Mouse (Mus musculus) thymus, adult 2 months (tissue): ENCODE measurements around the gene Otulinl. TPM values are rescaled to one million over a fixed set of nuclear protein-coding genes. Genes with fewer than 3 reads are reported as not detected.
A peak's percentile ranks its signal among the peaks of the same experiment; 100 is the strongest.

Experiments
- DNase-seq: peaks from one replicate; pipeline ENCODE4 v3.0.0; 2021
- H3K27ac ChIP-seq: fragments of 200-500 bp; 2 replicates; pipeline ENCODE4 v1.5.1; 2012; ENCODE audit warnings: low read length, control low read depth; ENCODE audit not compliant: control insufficient read depth, insufficient read depth
- H3K27me3 ChIP-seq: fragments of 200-500 bp; 2 replicates; pipeline ENCODE4 v1.6.1; 2012; ENCODE audit warnings: mild to moderate bottlenecking, low read length, moderate library complexity, mixed read lengths; ENCODE audit not compliant: control insufficient read depth, insufficient read depth
- H3K36me3 ChIP-seq: fragments of 200-500 bp; 2 replicates; pipeline ENCODE4 v1.6.1; 2012; ENCODE audit warnings: mild to moderate bottlenecking, low read length, moderate library complexity; ENCODE audit not compliant: control insufficient read depth, insufficient read depth
- H3K4me1 ChIP-seq: fragments of 200-500 bp; replicated peaks from 2 replicates; pipeline ENCODE4 v1.6.1; 2012; ENCODE audit warnings: low read length; ENCODE audit not compliant: control insufficient read depth, insufficient read depth
- H3K4me3 ChIP-seq: fragments of 200-500 bp; 2 replicates; pipeline ENCODE4 v1.5.1; 2012; ENCODE audit warnings: mild to moderate bottlenecking, low read length, control low read depth, moderate library complexity; ENCODE audit not compliant: control insufficient read depth, insufficient read depth
- CTCF ChIP-seq: fragments of 200-500 bp; IDR thresholded peaks from 2 replicates; pipeline ENCODE4 v1.5.1; 2012; ENCODE audit warnings: mild to moderate bottlenecking, control low read depth, low read length, moderate library complexity, borderline replicate concordance; ENCODE audit not compliant: control insufficient read depth, poor library complexity, insufficient read depth; ENCODE audit errors: extremely low read depth
- POLR2A ChIP-seq: fragments of 200-500 bp; IDR thresholded peaks from 2 replicates; pipeline ENCODE4 v1.6.1; 2012; ENCODE audit warnings: mild to moderate bottlenecking, low read length, control low read depth, moderate library complexity; ENCODE audit not compliant: control insufficient read depth, poor library complexity, insufficient read depth; ENCODE audit errors: extremely low read depth
- WGBS: fragments of 180-500 bp; shearing (Covaris S2); methylation state at CpG from one replicate; pipeline ENCODE4 v1.1.7; 2018; 5-methylcytosine and 5-hydroxymethylcytosine counted together
- polyA plus RNA-seq: library from polyadenylated mRNA; depleted of rRNA; stranded (reverse); fragments of >200 nt; gene quantifications from 2 replicates; pipeline ENCODE4 v1.2.3, GENCODE M21; 2012

Gene Otulinl
- polyA plus RNA-seq, 1 experiment = 32.1 TPM

DNA sequence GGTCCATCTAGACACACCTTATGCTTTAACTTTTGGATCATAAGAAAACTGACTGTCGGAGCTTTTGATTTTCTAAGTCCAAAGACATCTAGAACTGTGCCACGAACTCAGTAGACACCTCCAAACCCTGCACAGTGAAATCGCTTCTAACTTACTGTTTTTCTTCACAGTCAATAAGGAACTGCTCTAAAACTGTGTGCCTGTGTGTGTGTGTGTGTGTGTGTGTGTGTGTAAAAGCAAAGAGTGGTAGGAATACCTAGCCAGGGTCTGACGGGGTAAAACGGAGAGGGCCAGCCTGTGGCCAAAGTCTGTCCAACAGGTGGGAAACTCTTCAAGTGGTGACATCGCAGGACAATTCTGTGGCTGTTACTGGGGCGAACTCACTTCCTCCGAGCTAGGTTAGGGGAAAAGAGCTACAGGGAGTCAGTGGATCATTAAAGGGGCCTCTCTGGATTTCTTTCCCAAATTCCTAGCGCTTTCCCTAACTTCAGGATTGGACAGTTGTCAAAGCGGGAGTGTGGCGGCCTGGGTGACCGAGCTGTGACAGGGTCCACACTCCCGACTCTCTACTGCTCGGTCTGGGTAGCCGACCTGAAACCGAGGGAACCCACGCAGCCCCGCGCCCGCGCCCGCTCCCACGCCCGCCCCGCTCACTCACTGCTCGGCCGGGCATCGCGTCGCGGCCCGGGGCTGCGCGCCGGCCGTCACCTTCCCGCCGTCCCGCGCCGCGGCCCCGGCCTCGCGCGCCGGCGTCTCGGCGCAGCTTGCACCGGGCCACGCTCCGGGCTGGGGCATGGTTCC is 51.4 kb downstream of the Otulinl start:
- WGBS = 5% methylated on average over 53 of the region's 53 CpGs
- H3K27me3 ChIP-seq = no peaks in the 10 kb centered on the region
- DNase-seq = no peak
- TF ChIP-seq CTCF (no peak), POLR2A (no peak)
- no peak overlapping the region for H3K27ac ChIP-seq
- H3K36me3 ChIP-seq = 0 out of 2 replicates have a peak, but pooled peaks cover 3% of the 10 kb centered on the region
- peaks cover 31% of the 10 kb centered on the region for H3K4me1 ChIP-seq
- peak overlapping the region; percentile 59 for H3K4me3 ChIP-seq

GRCm38 (mm10) chr15:27629046-27629445 is 52.3 kb downstream of the Otulinl start:
- no peak for DNase-seq
- Histone ChIP-seq H3K4me3 (no peak overlapping the region), H3K4me1 (peaks cover 31% of the 10 kb centered on the region), H3K36me3 (0 out of 2 replicates have a peak, but pooled peaks cover 3% of the 10 kb centered on the region), H3K27ac (no peak overlapping the region), H3K27me3 (no peaks in the 10 kb centered on the region)
- TF ChIP-seq CTCF (no peak), POLR2A (no peak)
- WGBS = 45% methylated on average over 4 of the region's 4 CpGs

DNA sequence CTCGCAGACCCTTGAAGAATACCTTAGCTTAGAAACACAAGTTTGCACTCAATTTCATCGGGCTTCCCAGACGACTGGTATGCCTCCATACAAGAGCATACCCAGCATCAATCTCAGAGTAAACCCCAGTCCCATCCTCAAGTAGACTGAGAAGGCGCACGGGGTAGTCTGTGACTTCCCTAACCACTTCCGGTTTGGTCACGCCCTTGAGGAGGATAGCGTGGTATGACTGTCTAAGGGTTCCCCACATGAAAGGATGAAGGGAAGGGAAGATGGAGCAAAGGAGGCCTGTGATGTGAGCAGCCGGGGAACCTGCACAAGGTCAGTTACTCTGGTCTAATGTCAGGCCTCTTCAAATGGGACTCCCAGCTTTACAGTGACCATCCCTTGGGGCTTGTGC is 53.6 kb downstream of the Otulinl start:
- 24% methylated on average over 9 of the region's 9 CpGs for WGBS
- TF ChIP-seq CTCF (no peak), POLR2A (no peak)
- Histone ChIP-seq H3K27me3 (no peaks in the 10 kb centered on the region), H3K4me1 (peaks cover 31% of the 10 kb centered on the region), H3K36me3 (peaks cover 7% of the 10 kb centered on the region; the same call in 1 of the 2 replicates), H3K27ac (no peak overlapping the region), H3K4me3 (no peak overlapping the region)
- peak; percentile 25 for DNase-seq

GRCm38 (mm10) chr15:27626314-27626713 is 55.1 kb downstream of the Otulinl start:
- peaks cover 31% of the 10 kb centered on the region for H3K4me1 ChIP-seq
- WGBS = 100% methylated on average over 1 of the region's 1 CpGs
- H3K27ac ChIP-seq = no peak overlapping the region
- H3K27me3 ChIP-seq = no peaks in the 10 kb centered on the region
- H3K4me3 ChIP-seq = no peak overlapping the region
- no peak for DNase-seq
- peaks cover 14% of the 10 kb centered on the region for H3K36me3 ChIP-seq
- TF ChIP-seq POLR2A = no peak
- no peak for TF ChIP-seq CTCF

DNA sequence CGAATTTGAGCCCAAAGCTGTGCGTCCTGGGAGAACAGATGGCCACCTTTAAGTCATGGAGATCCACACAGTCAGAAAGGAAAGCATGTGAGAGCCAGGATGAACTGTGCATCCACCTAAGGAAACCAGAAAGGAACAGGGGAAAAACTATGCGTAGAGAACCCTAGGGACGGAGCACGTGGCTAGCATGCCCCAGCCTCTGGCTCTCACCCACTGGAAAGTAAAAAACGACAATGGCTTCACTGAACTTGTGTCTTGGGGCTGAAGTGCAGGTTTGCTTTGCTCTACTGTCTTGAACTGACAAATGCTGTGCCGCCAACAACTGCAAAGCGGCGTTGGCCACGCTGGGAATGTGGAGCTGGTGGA is 55.5 kb downstream of the Otulinl start:
- peaks cover 28% of the 10 kb centered on the region for H3K4me1 ChIP-seq
- H3K4me3 ChIP-seq = no peak overlapping the region
- no peak for TF ChIP-seq CTCF
- 0 out of 2 replicates have a peak, but pooled peaks have one; percentile 16 for TF ChIP-seq POLR2A
- 79% methylated on average over 10 of the region's 10 CpGs for WGBS
- H3K27ac ChIP-seq = no peak overlapping the region
- H3K27me3 ChIP-seq = no peaks in the 10 kb centered on the region
- no peak for DNase-seq
- peaks cover 14% of the 10 kb centered on the region for H3K36me3 ChIP-seq

DNA sequence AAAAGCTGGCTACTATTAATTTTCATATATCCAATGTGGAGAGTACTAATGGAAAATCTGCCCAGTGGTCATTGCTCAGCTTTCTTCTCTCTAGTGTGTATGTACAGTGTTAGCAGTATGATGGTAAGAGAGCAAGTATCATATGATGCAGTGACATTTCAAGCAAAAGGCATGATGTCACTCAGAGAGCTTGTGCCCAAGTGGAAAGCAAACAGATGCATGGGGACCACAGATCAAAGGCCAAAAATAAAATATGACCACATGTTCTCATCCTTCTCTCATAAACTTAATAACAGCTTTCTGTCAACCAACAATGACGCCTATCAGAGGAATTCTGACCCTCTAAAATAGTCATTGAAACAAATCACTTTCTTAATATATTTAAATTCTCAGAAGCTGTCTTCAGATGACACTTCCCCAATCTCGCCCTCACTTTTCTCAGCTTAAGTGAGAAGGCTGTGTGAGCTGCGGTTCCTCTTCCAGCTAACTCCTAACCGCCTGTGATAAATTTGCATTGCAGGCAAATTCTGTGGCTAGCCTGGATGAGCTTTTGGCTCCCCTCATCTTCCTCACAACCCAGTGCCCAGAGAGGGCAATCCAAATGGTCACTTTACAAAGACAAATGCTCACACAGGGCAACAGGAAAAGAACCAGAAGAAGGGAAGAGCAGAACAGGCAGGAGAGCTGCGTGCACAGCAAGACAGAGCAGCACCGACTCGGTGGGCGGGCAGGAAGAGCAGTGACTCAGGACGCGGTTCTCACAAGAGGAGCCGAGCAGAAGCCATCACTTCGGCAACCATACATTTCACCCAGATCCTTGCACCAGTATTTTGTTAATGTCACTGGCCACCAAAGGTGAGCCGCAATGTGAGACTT is 56.1 kb downstream of the Otulinl start:
- H3K27ac ChIP-seq = no peak overlapping the region
- DNase-seq = no peak
- no peaks in the 10 kb centered on the region for H3K27me3 ChIP-seq
- H3K4me3 ChIP-seq = no peak overlapping the region
- H3K4me1 ChIP-seq = peaks cover 26% of the 10 kb centered on the region
- peaks cover 14% of the 10 kb centered on the region for H3K36me3 ChIP-seq
- WGBS = 38% methylated on average over 13 of the region's 13 CpGs
- TF ChIP-seq CTCF = no peak
- TF ChIP-seq POLR2A = no peak
